Mouse (Mus musculus): ENCODE measurements around the gene Krt17.

DNA sequence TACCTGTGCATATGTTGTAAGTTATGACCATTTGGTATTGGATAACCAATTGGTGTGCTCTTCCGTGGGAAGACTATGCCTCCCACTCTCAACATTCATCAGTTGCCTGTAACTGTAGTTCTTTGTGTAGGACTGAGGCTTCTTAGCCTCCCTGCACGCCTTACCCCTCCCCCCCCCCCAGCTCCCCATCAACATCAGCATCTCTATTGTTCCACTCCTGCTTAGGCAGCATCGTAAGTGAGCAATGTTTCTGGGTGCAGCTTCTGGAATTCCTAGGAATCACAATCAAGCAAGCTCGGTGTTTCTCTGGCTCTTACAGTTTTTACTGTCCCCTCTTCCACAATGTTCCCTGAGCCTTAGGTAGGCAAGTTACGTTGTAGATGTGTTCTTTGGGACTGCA lies 14.6 kb upstream of the Krt17 start:
- no peak for TF ChIP-seq CTCF (IDR thresholded peaks at IDR 0.05; ENCODE audit: low read depth, low read length)
- no peak for TF ChIP-seq POLR2A (IDR thresholded peaks at IDR 0.05; ENCODE audit: borderline replicate concordance, low read depth, low read length)
